Mouse (Mus musculus) left cerebral cortex, adult 9 months (tissue): ENCODE measurements at regions not wholly inside any gene's neighbourhood (a gene's known extent, or its start where the extent isn't known, plus 50 kb on each side); places are given as distances from the start of the nearest gene placed in this dataset.

ENCODE experiments used
- DNase-seq, 2 experiments: peaks; one replicate each; pipeline ENCODE4 v3.0.0; 2022; ENCODE audit warnings: low spot score in 2 of 2

GRCm38 (mm10) chr16:50709727-50710126 lies 118.8 kb upstream of the Ccdc54 start:
- DNase-seq, result no peak

GRCm38 (mm10) chr16:50707906-50708305 lies 117.0 kb upstream of the Ccdc54 start:
- DNase-seq, result no peak

- no peak for DNase-seq
These were observed 115.0 kb upstream of the Ccdc54 start for GRCm38 (mm10) chr16:50705921-50706320.

GRCm38 (mm10) chr16:50700811-50701517 lies 110.0 kb upstream of the Ccdc54 start:
- DNase-seq, result no peak

- DNase-seq, result no peak
These were observed 109.2 kb upstream of the Ccdc54 start for GRCm38 (mm10) chr16:50700123-50700522.

GRCm38 (mm10) chr16:50697722-50698121 lies 106.8 kb upstream of the Ccdc54 start:
- no peak for DNase-seq

GRCm38 (mm10) chr16:50696052-50696451 lies 105.1 kb upstream of the Ccdc54 start:
- no peak for DNase-seq

- DNase-seq, result no peak
These were observed 103.1 kb upstream of the Ccdc54 start for GRCm38 (mm10) chr16:50694045-50694444.

GRCm38 (mm10) chr16:50690818-50691217 lies 99.9 kb upstream of the Ccdc54 start:
- DNase-seq, result no peak

GRCm38 (mm10) chr16:50689525-50689924 lies 98.6 kb upstream of the Ccdc54 start:
- no peak for DNase-seq

- no peak for DNase-seq
These were observed 98.0 kb upstream of the Ccdc54 start for GRCm38 (mm10) chr16:50688818-50689506.

- DNase-seq, result no peak
These were observed 88.7 kb upstream of the Ccdc54 start for GRCm38 (mm10) chr16:50679698-50680097.

GRCm38 (mm10) chr16:50673339-50673738 lies 82.4 kb upstream of the Ccdc54 start:
- no peak for DNase-seq

GRCm38 (mm10) chr16:50672713-50673112 lies 81.8 kb upstream of the Ccdc54 start:
- no peak for DNase-seq

- DNase-seq, result no peak
These were observed 80.2 kb upstream of the Ccdc54 start for GRCm38 (mm10) chr16:50671170-50671569.

GRCm38 (mm10) chr16:50664240-50664639 lies 73.3 kb upstream of the Ccdc54 start:
- no peak for DNase-seq
